Mouse (Mus musculus) adrenal gland, postnatal 4 days (tissue): ENCODE measurements around the gene Fbxo5. TPM values are rescaled to one million over a fixed set of nuclear protein-coding genes. Genes with fewer than 3 reads are reported as not detected.

Experiments used
- DNase-seq, 2 experiments: peaks; one replicate each; pipeline ENCODE4 v3.0.0; 2021 to 2022; ENCODE audit warnings: low spot score in 2 of 2, mixed read lengths in 2 of 2
- total RNA-seq, 2 experiments: library from RNA; stranded (reverse); gene quantifications; 2 replicates each; pipeline ENCODE4 v1.2.3; 2021

Gene Fbxo5
- total RNA-seq, 2 experiments from 2014 or later, result 14.5 to 18.2 TPM

DNA sequence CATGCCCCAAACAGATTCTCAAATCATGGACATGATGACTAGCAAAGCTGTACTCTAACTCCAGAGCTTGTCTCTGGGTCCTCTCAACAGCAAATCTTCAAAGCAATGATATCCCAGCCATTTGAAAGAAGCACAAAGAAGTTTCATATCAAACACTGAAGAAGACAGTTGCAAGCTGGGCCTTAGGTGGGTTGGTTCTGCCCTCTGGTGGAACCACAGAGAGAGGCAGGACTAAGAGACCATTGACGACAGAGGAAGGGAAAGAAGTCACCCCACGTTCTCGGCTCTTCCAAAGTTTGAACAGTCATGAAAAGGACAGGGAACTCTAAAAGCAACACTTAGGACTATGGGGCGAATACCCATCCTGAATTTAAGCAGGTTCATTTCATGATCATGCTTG is 18.5 kb downstream of the Fbxo5 start:
- DNase-seq, result no peak

Other genes with a start within 250 kb of the Fbxo5 start
- gene Myct1, start 211.8 kb downstream of the Fbxo5 start, total RNA-seq, result 1 to 10 TPM; 7.2 to 8.4 TPM
- under 1 TPM; 0.45 to 0.87 TPM for gene Vip, start 166.4 kb downstream of the Fbxo5 start, total RNA-seq
- gene Mtrf1l, start 18.3 kb upstream of the Fbxo5 start, total RNA-seq, result 10 to 100 TPM; 14.7 to 16.8 TPM
- gene Rgs17, start 116.8 kb upstream of the Fbxo5 start, total RNA-seq, result 1 to 10 TPM; 3.2 to 3.6 TPM